Mouse (Mus musculus) neural tube, embryonic 12.5 days (tissue): ENCODE measurements around the gene Olfr732. TPM values are rescaled to one million over a fixed set of nuclear protein-coding genes. Genes with fewer than 3 reads are reported as not detected.

Experiments
- ATAC-seq: fragments of 200-750 bp; cut with Nextera tagmentation; 2 replicates; pipeline ENCODE4 v1.8.0; 2017; ENCODE audit warnings: low read depth, mild to moderate bottlenecking, moderate TSS enrichment, moderate library complexity; ENCODE audit not compliant: low FRiP score
- H3K27ac ChIP-seq: fragments of 300-500 bp; sonication (generic); 2 replicates; pipeline ENCODE4 v1.5.1; 2016
- H3K27me3 ChIP-seq: fragments of 300-500 bp; sonication (generic); replicated peaks from 2 replicates; pipeline ENCODE4 v1.6.1; 2016; ENCODE audit warnings: mild to moderate bottlenecking
- H3K36me3 ChIP-seq: fragments of 300-500 bp; sonication (generic); 2 replicates; pipeline ENCODE4 v1.6.1; 2016; ENCODE audit warnings: mild to moderate bottlenecking
- H3K4me1 ChIP-seq: fragments of 300-500 bp; sonication (generic); 2 replicates; pipeline ENCODE4 v1.6.1; 2016
- H3K4me2 ChIP-seq: fragments of 300-500 bp; sonication (generic); replicated peaks from 2 replicates; pipeline ENCODE4 v1.6.1; 2016; ENCODE audit warnings: mild to moderate bottlenecking
- H3K4me3 ChIP-seq: fragments of 300-500 bp; sonication (generic); 2 replicates; pipeline ENCODE4 v1.5.1; 2016
- H3K9ac ChIP-seq: fragments of 300-500 bp; sonication (generic); 2 replicates; pipeline ENCODE4 v1.6.1; 2016; ENCODE audit warnings: mild to moderate bottlenecking
- H3K9me3 ChIP-seq: fragments of 300-500 bp; sonication (generic); 2 replicates; pipeline ENCODE4 v1.6.1; 2016; ENCODE audit warnings: mild to moderate bottlenecking
- WGBS: fragments of 180-500 bp; shearing (Covaris S2); methylation state at CpG from one replicate; pipeline ENCODE4 v1.1.7; 2016; 5-methylcytosine and 5-hydroxymethylcytosine counted together
- polyA plus RNA-seq: library from polyadenylated mRNA; unstranded; fragments of >200 nt; fragmentation: Nextera tagmentation; extraction: Ambion mirVana; gene quantifications from 2 replicates; pipeline ENCODE4 v1.2.1, GENCODE M21; 2016

The Olfr732 gene
- not detected in 2 replicates for polyA plus RNA-seq

- no peaks in the 10 kb centered on the region for H3K4me1 ChIP-seq
- no peaks in the 10 kb centered on the region for H3K9me3 ChIP-seq
- no peaks in the 10 kb centered on the region for H3K27me3 ChIP-seq
- H3K9ac ChIP-seq: no peak within 1 kb of the TSS
- ATAC-seq: no peak
- H3K36me3 ChIP-seq: no peaks in the 10 kb centered on the region
- 94% methylated on average over 1 of the region's 1 CpGs for WGBS
- H3K27ac ChIP-seq: no peak within 1 kb of the TSS
- H3K4me2 ChIP-seq: no peak within 1 kb of the TSS
- H3K4me3 ChIP-seq: no peak within 1 kb of the TSS
These were observed at the start of gene Olfr732 for GRCm38 (mm10) chr14:50284106-50284505. TSS of gene Olfr732 (minus strand) at chr14:50284206.

GRCm38 (mm10) chr14:50326661-50327060, 42.7 kb upstream of the Olfr732 start, which contains the start of gene Olfr734:
TSS of gene Olfr734 (minus strand) at chr14:50326761.
- H3K4me2 ChIP-seq: no peak within 1 kb of the TSS
- no peaks in the 10 kb centered on the region for H3K4me1 ChIP-seq
- no peak for ATAC-seq
- no peak within 1 kb of the TSS for H3K4me3 ChIP-seq
- H3K9ac ChIP-seq: no peak within 1 kb of the TSS
- no peak within 1 kb of the TSS for H3K27ac ChIP-seq
- 85% methylated on average over 1 of the region's 1 CpGs for WGBS
- no peaks in the 10 kb centered on the region for H3K27me3 ChIP-seq
- H3K9me3 ChIP-seq: no peaks in the 10 kb centered on the region
- no peaks in the 10 kb centered on the region for H3K36me3 ChIP-seq

DNA sequence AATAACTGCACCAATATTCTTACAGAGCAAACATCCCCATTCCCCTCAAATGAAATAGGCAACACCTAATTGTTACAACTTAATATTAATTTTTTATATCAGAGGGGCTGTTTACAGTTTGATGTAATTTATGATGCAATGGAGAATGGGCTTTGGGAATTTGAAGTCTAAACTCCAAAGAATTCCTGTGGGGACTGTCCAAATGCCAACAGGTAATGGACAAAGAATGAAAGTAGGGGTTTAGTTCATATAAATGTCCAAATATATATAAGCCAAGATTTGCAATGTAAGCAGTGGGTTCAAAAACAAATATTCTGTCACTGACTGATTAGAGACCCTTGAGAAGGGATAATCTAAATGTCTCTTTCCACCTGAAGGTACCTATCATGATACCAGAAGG, 17.4 kb upstream of the Olfr732 start, which contains the start of gene Olfr733:
Olfr733 (minus strand) TSS at position 101 of the 400 bp plus-strand sequence.
- Histone ChIP-seq H3K4me2 (no peak within 1 kb of the TSS), H3K9me3 (no peaks in the 10 kb centered on the region), H3K4me1 (no peaks in the 10 kb centered on the region), H3K36me3 (no peaks in the 10 kb centered on the region), H3K4me3 (no peak within 1 kb of the TSS), H3K27ac (no peak within 1 kb of the TSS), H3K27me3 (no peaks in the 10 kb centered on the region), H3K9ac (no peak within 1 kb of the TSS)
- no peak for ATAC-seq

DNA sequence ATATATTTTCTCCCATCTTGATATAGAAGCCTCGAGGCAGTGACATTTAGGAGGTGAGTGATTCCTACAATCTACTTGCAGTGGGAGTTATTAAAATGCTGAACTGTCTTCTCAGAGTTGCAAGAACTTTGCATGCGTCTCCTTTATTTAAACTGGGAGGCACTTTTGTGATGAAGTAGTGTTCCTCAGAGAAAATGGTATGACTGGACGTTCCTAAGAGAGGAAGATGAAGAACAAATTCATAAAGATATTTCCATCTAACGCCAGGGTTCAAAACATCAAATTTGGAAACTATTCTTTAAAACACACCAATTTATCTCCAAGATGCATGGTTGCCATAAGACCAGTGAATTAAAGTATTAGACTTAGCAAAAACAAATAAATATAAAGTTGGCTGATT, 42.2 kb downstream of the Olfr732 start, which contains the start of gene Olfr731:
Olfr731 (minus strand) TSS at position 101 of the 400 bp plus-strand sequence.
- no peak within 1 kb of the TSS for H3K27ac ChIP-seq
- no peaks in the 10 kb centered on the region for H3K4me1 ChIP-seq
- H3K4me3 ChIP-seq: no peak within 1 kb of the TSS
- ATAC-seq: no peak
- no peaks in the 10 kb centered on the region for H3K9me3 ChIP-seq
- WGBS: 89% methylated on average over 4 of the region's 4 CpGs
- H3K36me3 ChIP-seq: no peaks in the 10 kb centered on the region
- H3K27me3 ChIP-seq: no peaks in the 10 kb centered on the region
- H3K4me2 ChIP-seq: no peak within 1 kb of the TSS
- H3K9ac ChIP-seq: no peak within 1 kb of the TSS

Other genes with a start within 250 kb of the Olfr732 start
- gene Olfr725, start 243.8 kb downstream of the Olfr732 start, polyA plus RNA-seq: not detected in 2 replicates
- not detected in 2 replicates for gene Olfr726, start 193.3 kb downstream of the Olfr732 start, polyA plus RNA-seq
- gene Olfr727, start 161.0 kb downstream of the Olfr732 start, polyA plus RNA-seq: not detected in 2 replicates
- not detected in 2 replicates for gene Olfr728, start 141.5 kb downstream of the Olfr732 start, polyA plus RNA-seq
- not detected in 2 replicates for gene Olfr729, start 131.3 kb downstream of the Olfr732 start, polyA plus RNA-seq
- gene Olfr730, start 96.0 kb downstream of the Olfr732 start, polyA plus RNA-seq: not detected in 2 replicates
- not detected in 2 replicates for gene Olfr731, start 42.3 kb downstream of the Olfr732 start, polyA plus RNA-seq
- not detected in 2 replicates for gene Olfr733, start 17.3 kb upstream of the Olfr732 start, polyA plus RNA-seq
- not detected in 2 replicates for gene Olfr734, start 42.6 kb upstream of the Olfr732 start, polyA plus RNA-seq
- gene Olfr735, start 64.7 kb upstream of the Olfr732 start, polyA plus RNA-seq: not detected in 2 replicates
- gene Tlr11, start 73.7 kb upstream of the Olfr732 start, polyA plus RNA-seq: not detected in 2 replicates
- not detected in 2 replicates for gene Olfr736, start 97.0 kb upstream of the Olfr732 start, polyA plus RNA-seq
- gene Olfr738, start 123.4 kb upstream of the Olfr732 start, polyA plus RNA-seq: not detected in 2 replicates
- gene Olfr739, start 134.4 kb upstream of the Olfr732 start, polyA plus RNA-seq: not detected in 2 replicates
- gene Olfr740, start 161.3 kb upstream of the Olfr732 start, polyA plus RNA-seq: not detected in 2 replicates
- gene Olfr741, start 188.5 kb upstream of the Olfr732 start, polyA plus RNA-seq: not detected in 2 replicates
- gene Olfr742, start 219.4 kb upstream of the Olfr732 start, polyA plus RNA-seq: not detected in 2 replicates
- not detected in 2 replicates for gene Olfr743, start 237.6 kb upstream of the Olfr732 start, polyA plus RNA-seq